In genomic region chr8:106140769-106141168, GRCm38 (mm10) we compare ENCODE assay signal across 8 mouse cellular contexts. TPM values are rescaled to one million over a fixed set of nuclear protein-coding genes. Genes with fewer than 3 reads are reported as not detected.
DNase-seq lines count a peak whose midpoint lies in the region; ATAC-seq lines count a peak whose summit lies in the region.

No protein-coding gene starts in this region.

- intact Hi-C loops in gastrocnemius, postnatal 14 days (cut with DNase I; ENCODE audit: low total_unique reads), result loop anchor here (5.0 to 10.0 kb wide), 2 partner anchors 87 to 254 kb away; no protein-coding TSS in a partner anchor

- H3K36me3 ChIP-seq in limb, embryonic 13.5 days, result no peaks in the 10 kb centered on the region

- peaks cover 36% of the 10 kb centered on the region for H3K27me3 ChIP-seq in limb, embryonic 13.5 days

- no peak overlapping the region for H3K27ac ChIP-seq in limb, embryonic 13.5 days

- 0 out of 2 replicates have a peak overlapping the region, but pooled peaks have one; percentile 21 for H3K4me2 ChIP-seq in limb, embryonic 13.5 days (replicated peaks)

- H3K4me3 ChIP-seq in limb, embryonic 13.5 days, result no peak overlapping the region

- WGBS in limb, embryonic 13.5 days, result 15% methylated on average over 13 of the region's 13 CpGs

- peaks cover 26% of the 10 kb centered on the region for H3K4me1 ChIP-seq in limb, embryonic 13.5 days

- no peaks in the 10 kb centered on the region for H3K9me3 ChIP-seq in limb, embryonic 13.5 days

- no peak overlapping the region for H3K9ac ChIP-seq in limb, embryonic 13.5 days

- peak; percentile 52 for DNase-seq in 3134 (ENCODE audit: extremely low read depth, insufficient read length, low spot score)
- DNase-seq in adrenal gland, adult 18-20 months (ENCODE audit: low spot score in 2 of 2), result peak; percentile 84 to 87
- DNase-seq in embryo, embryonic 10 days (ENCODE audit: low spot score), result peak; percentile 92
- peak; percentile 73 for DNase-seq in gastrocnemius, postnatal 14 days
- peak; percentile 73 to 87 for DNase-seq in kidney, adult 8-10 months
- peak; percentile 92 for DNase-seq in naive thymus-derived CD4-positive, alpha-beta T cell, adult 2 months (ENCODE audit: low read depth)
- DNase-seq in spleen, postnatal 4 days (ENCODE audit: low spot score in 2 of 2), result peak; percentile 77 to 93

- ATAC-seq in limb, embryonic 13.5 days (ENCODE audit: low FRiP score, low read depth), result no peak

RNA-seq across cellular contexts. Expression of gene Esrp2, which starts 4.0 kb away (rescaled TPM):
- total RNA-seq in adrenal gland, adult 18-20 months (2021), result 1 to 10 TPM in 1 of 2 experiments, under 1 TPM in 1; 0.61 to 1.5 TPM
- not detected for total RNA-seq in gastrocnemius, postnatal 14 days (2021)
- 11.5 and 13.8 TPM in 2 replicates for polyA plus RNA-seq in limb, embryonic 13.5 days (2015; fragmentation: Nextera tagmentation; extraction: Ambion mirVana)

RNA-seq across cellular contexts. Expression of gene Pla2g15, which starts 9.4 kb away (rescaled TPM):
- total RNA-seq in adrenal gland, adult 18-20 months (2021), result 10 to 100 TPM; 19.8 to 28.8 TPM
- total RNA-seq in gastrocnemius, postnatal 14 days (2021), result 1 to 10 TPM; 4.5 to 5.0 TPM
- polyA plus RNA-seq in limb, embryonic 13.5 days (2015; fragmentation: Nextera tagmentation; extraction: Ambion mirVana), result 19.6 and 20.5 TPM in 2 replicates

RNA-seq across cellular contexts. Expression of gene Slc7a6, which starts 27.9 kb away (rescaled TPM):
- total RNA-seq in adrenal gland, adult 18-20 months (2021), result 10 to 100 TPM; 21.5 to 28.0 TPM
- total RNA-seq in gastrocnemius, postnatal 14 days (2021), result 1 to 10 TPM; 6.1 to 7.0 TPM
- polyA plus RNA-seq in limb, embryonic 13.5 days (2015; fragmentation: Nextera tagmentation; extraction: Ambion mirVana), result 59.0 and 68.9 TPM in 2 replicates
